Mouse (Mus musculus) forebrain, embryonic 13.5 days (tissue): ENCODE results near the gene Ankrd40. TPM values are rescaled to one million over a fixed set of nuclear protein-coding genes. Genes with fewer than 3 reads are reported as not detected.
A peak's percentile ranks its signal among the peaks of the same experiment; 100 is the strongest.

ENCODE experiments used
- ATAC-seq: fragments of 200-750 bp; cut with Nextera tagmentation; 2 replicates; pipeline ENCODE4 v1.8.0; 2017
- H3K27ac ChIP-seq: fragments of 300-500 bp; sonication (generic); 2 replicates; pipeline ENCODE4 v1.5.1; 2015; ENCODE audit warnings: inconsistent platforms, mild to moderate bottlenecking, moderate library complexity
- H3K27me3 ChIP-seq: fragments of 300-500 bp; sonication (generic); 2 replicates; pipeline ENCODE4 v1.6.1; 2015; ENCODE audit warnings: mild to moderate bottlenecking, inconsistent platforms
- H3K36me3 ChIP-seq: fragments of 300-500 bp; sonication (generic); 2 replicates; pipeline ENCODE4 v1.6.1; 2015; ENCODE audit warnings: mild to moderate bottlenecking, inconsistent platforms; ENCODE audit not compliant: poor library complexity, severe bottlenecking
- H3K4me1 ChIP-seq: fragments of 300-500 bp; sonication (generic); 2 replicates; pipeline ENCODE4 v1.6.1; 2015; ENCODE audit warnings: inconsistent platforms
- H3K4me2 ChIP-seq: fragments of 300-500 bp; sonication (generic); 2 replicates; pipeline ENCODE4 v1.6.1; 2015; ENCODE audit warnings: inconsistent platforms, mild to moderate bottlenecking, moderate library complexity
- H3K4me3 ChIP-seq: fragments of 300-500 bp; sonication (generic); 2 replicates; pipeline ENCODE4 v1.5.1; 2015; ENCODE audit warnings: mild to moderate bottlenecking, inconsistent platforms
- H3K9ac ChIP-seq: fragments of 300-500 bp; sonication (generic); 2 replicates; pipeline ENCODE4 v1.6.1; 2015; ENCODE audit warnings: mild to moderate bottlenecking, inconsistent platforms
- H3K9me3 ChIP-seq: fragments of 300-500 bp; sonication (generic); replicated peaks from 2 replicates; pipeline ENCODE4 v1.6.1; 2016; ENCODE audit warnings: inconsistent platforms
- WGBS: fragments of 180-500 bp; shearing (Covaris S2); methylation state at CpG from one replicate; pipeline ENCODE4 v1.1.7; 2015; 5-methylcytosine and 5-hydroxymethylcytosine counted together
- polyA plus RNA-seq: library from polyadenylated mRNA; unstranded; fragments of >200 nt; fragmentation: Nextera tagmentation; extraction: Ambion mirVana; gene quantifications from 2 replicates; pipeline ENCODE4 v1.2.1, GENCODE M21; 2015

Gene Ankrd40
- polyA plus RNA-seq = 10.5 and 10.6 TPM in 2 replicates

DNA sequence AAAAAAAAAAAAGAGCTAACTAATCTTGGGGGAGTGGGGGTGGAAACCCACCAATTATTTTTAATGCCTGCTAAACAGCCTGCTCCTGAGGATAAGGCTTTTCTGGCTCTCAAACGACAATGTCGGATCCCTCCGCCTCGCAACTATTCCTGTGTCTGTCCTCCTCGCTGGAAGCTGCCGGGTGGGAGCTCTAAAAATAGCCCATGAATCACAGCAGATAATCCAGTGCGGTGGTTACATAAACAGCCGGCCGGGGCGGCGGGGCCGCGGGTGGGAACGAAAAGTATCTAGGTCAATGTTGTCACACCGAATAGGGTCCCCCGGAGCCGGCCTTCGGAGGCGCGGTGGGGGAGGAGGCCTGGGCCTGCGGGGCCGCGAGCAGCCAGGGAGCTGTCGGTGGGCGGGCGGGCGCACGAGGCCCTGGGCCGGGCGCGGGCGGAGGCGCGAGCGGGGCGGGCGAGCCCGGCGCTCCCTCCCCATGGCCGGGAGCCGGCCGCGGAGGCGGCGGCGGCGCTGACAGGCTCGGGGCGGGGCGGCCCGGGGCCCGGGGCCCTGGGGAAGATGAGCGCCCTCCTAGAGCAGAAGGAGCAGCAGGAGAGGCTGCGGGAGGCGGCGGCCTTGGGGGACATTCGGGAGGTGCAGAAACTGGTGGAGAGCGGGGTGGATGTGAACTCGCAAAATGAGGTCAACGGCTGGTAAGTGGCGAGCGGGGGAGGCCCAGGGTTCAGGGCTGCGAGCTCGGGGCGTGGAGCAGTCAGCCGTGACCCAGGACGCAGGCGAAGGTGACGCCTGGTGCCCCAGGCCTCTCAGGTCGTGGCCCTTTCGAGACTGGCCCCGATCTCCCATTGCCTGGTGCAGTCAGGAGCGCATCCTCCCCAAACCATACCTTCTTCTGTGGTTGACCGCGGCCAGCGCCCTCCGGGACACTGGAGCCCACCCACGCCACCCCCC lies at the start of gene Ankrd40:
Ankrd40 (plus strand) TSS at position 309 of the 951 bp plus-strand sequence.
- peak within 1 kb of the TSS; percentile 80 for H3K4me2 ChIP-seq
- peak within 1 kb of the TSS; percentile 94 for H3K9ac ChIP-seq
- no peaks in the 10 kb centered on the region for H3K36me3 ChIP-seq
- peak within 1 kb of the TSS; percentile 99 for H3K27ac ChIP-seq
- peaks cover 53% of the 10 kb centered on the region for H3K4me1 ChIP-seq
- under 1% methylated on average over 57 of the region's 78 CpGs for WGBS
- H3K27me3 ChIP-seq = no peaks in the 10 kb centered on the region
- H3K9me3 ChIP-seq = no peaks in the 10 kb centered on the region
- peak; percentile 87 for ATAC-seq
- peak within 1 kb of the TSS; percentile 68 for H3K4me3 ChIP-seq

GRCm38 (mm10) chr11:94281199-94282181 lies 46.3 kb upstream of the Ankrd40 start, which contains the start of gene Gm21885:
Gene Gm21885, plus strand, starts transcription at chr11:94281873.
- Histone ChIP-seq H3K27ac (peak within 1 kb of the TSS; percentile 36; the same call in 1 of the 2 replicates), H3K36me3 (peaks cover 25% of the 10 kb centered on the region), H3K4me1 (peaks cover 10% of the 10 kb centered on the region; the same call in 1 of the 2 replicates), H3K27me3 (no peaks in the 10 kb centered on the region), H3K4me2 (no peak within 1 kb of the TSS), H3K9me3 (no peaks in the 10 kb centered on the region), H3K4me3 (no peak within 1 kb of the TSS), H3K9ac (no peak within 1 kb of the TSS)
- WGBS = 87% methylated on average over 11 of the region's 11 CpGs
- ATAC-seq = 0 out of 2 replicates have a peak, but pooled peaks have one; percentile 41

GRCm38 (mm10) chr11:94282291-94282690 lies 45.5 kb upstream of the Ankrd40 start:
- Histone ChIP-seq H3K27ac (peak overlapping the region; percentile 36; the same call in 1 of the 2 replicates), H3K9ac (no peak overlapping the region), H3K4me3 (no peak overlapping the region), H3K27me3 (no peaks in the 10 kb centered on the region), H3K9me3 (no peaks in the 10 kb centered on the region), H3K4me2 (no peak overlapping the region), H3K36me3 (peaks cover 34% of the 10 kb centered on the region), H3K4me1 (0 out of 2 replicates have a peak, but pooled peaks cover 5% of the 10 kb centered on the region)
- WGBS = 73% methylated on average over 5 of the region's 5 CpGs
- ATAC-seq = no peak

DNA sequence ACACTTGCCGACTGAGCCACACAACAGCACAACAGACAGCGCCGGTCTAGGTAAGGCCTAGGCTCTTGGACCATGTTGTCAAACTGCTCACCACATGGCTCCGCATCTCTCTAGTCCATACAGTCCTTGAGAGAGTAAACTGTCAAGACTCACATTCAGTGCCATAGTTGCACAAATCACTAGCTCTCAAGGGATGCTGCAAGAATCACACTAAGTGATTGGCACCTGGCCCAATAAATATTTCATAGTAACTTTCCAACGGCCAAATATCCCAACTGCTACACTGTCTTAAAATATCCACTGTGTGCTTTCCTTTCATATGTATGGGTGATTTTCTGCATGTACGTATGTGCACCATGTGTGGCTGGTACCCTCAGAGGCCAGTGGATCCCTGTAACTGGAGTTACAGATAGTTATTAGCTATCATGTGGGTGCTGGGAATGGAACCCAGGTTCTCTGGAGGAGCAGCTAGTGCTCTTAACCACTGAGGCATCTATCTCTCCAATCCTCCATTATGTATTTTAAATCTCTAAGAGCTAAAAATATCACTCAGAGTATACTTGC lies 44.2 kb upstream of the Ankrd40 start:
- no peaks in the 10 kb centered on the region for H3K27me3 ChIP-seq
- peaks cover 46% of the 10 kb centered on the region for H3K36me3 ChIP-seq
- 95% methylated on average over 6 of the region's 6 CpGs for WGBS
- H3K9me3 ChIP-seq = no peaks in the 10 kb centered on the region
- no peak overlapping the region for H3K4me2 ChIP-seq
- H3K4me1 ChIP-seq = 0 out of 2 replicates have a peak, but pooled peaks cover 3% of the 10 kb centered on the region
- ATAC-seq = no peak
- H3K4me3 ChIP-seq = no peak overlapping the region
- H3K27ac ChIP-seq = no peak overlapping the region
- no peak overlapping the region for H3K9ac ChIP-seq

DNA sequence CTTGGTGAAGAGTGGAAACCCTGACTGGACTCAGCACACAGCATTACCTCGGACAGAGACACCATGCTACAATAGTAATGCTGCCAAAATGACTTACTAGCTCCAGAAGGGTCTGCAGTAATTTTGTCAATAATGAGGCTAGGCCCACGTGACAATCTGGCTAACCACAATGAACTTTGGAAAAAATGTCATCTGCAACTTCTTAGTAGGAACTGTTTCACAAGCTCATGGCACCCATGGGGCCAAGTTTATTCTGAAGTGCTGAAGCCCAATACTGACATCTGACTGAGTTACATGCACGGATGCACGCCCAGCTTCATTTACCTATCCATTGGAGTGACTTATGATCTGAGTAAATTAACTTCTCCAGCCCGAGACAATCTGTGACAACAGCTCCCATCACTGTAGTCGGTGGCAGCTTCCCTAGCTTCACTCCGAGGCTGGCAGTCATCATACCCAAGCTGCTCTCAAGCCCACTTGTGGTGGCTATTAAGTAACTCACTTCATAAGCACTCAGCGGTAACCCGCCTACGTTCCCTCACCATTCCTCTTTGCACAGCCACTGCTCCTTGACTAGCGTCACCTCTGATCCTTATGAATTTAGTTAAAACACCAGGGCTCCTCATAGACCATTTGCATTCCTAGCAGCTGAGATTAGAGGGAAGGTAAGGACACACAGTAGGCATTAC lies 41.8 kb upstream of the Ankrd40 start:
- Histone ChIP-seq H3K4me1 (0 out of 2 replicates have a peak, but pooled peaks cover 3% of the 10 kb centered on the region), H3K9ac (no peak overlapping the region), H3K27ac (no peak overlapping the region), H3K4me2 (no peak overlapping the region), H3K27me3 (no peaks in the 10 kb centered on the region), H3K4me3 (no peak overlapping the region), H3K9me3 (no peaks in the 10 kb centered on the region), H3K36me3 (peaks cover 70% of the 10 kb centered on the region)
- WGBS = 91% methylated on average over 11 of the region's 11 CpGs
- no peak for ATAC-seq

- Histone ChIP-seq H3K27me3 (no peaks in the 10 kb centered on the region), H3K4me1 (0 out of 2 replicates have a peak, but pooled peaks cover 3% of the 10 kb centered on the region), H3K36me3 (peaks cover 79% of the 10 kb centered on the region), H3K9me3 (no peaks in the 10 kb centered on the region), H3K4me3 (no peak overlapping the region), H3K27ac (no peak overlapping the region), H3K9ac (no peak overlapping the region), H3K4me2 (no peak overlapping the region)
- no peak for ATAC-seq
- 94% methylated on average over 5 of the region's 5 CpGs for WGBS
Measured at GRCm38 (mm10) chr11:94287105-94287504, 40.7 kb upstream of the Ankrd40 start.

GRCm38 (mm10) chr11:94290062-94290740 lies 37.6 kb upstream of the Ankrd40 start:
- Histone ChIP-seq H3K9ac (no peak overlapping the region), H3K27ac (no peak overlapping the region), H3K27me3 (no peaks in the 10 kb centered on the region), H3K9me3 (no peaks in the 10 kb centered on the region), H3K4me2 (no peak overlapping the region), H3K4me1 (no peaks in the 10 kb centered on the region), H3K36me3 (peaks cover 91% of the 10 kb centered on the region), H3K4me3 (no peak overlapping the region)
- ATAC-seq = no peak
- WGBS = 93% methylated on average over 10 of the region's 10 CpGs

- Histone ChIP-seq H3K27me3 (no peaks in the 10 kb centered on the region), H3K9me3 (no peaks in the 10 kb centered on the region), H3K27ac (no peak overlapping the region; the same call in 1 of the 2 replicates), H3K9ac (no peak overlapping the region), H3K4me3 (no peak overlapping the region), H3K36me3 (peaks cover 91% of the 10 kb centered on the region), H3K4me1 (0 out of 2 replicates have a peak, but pooled peaks cover 5% of the 10 kb centered on the region), H3K4me2 (no peak overlapping the region)
- WGBS = 46% methylated on average over 9 of the region's 9 CpGs
- ATAC-seq = no peak
Measured at GRCm38 (mm10) chr11:94294996-94295845, 32.6 kb upstream of the Ankrd40 start.

DNA sequence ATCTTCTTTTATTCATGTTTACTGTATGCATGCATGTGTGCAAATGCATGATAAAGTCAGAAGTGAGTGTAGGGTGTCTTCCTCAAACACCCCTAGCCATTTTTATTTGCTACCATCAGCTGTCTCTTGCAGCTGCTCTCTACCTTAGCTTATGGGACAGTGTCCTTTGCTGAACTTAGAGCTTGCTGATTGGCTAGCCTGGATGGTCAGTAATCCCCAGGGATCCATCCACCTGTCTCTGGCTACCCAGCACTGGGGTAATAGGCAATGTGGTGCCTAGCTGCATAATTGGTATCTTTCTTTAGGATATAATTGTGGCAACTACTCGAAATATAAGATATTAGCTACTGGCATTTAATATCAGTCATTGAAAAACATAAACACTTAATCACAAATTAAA lies 15.1 kb upstream of the Ankrd40 start:
- Histone ChIP-seq H3K27me3 (no peaks in the 10 kb centered on the region), H3K4me2 (no peak overlapping the region), H3K9ac (no peak overlapping the region), H3K36me3 (peaks cover 7% of the 10 kb centered on the region), H3K27ac (no peak overlapping the region), H3K9me3 (no peaks in the 10 kb centered on the region), H3K4me1 (peaks cover 53% of the 10 kb centered on the region), H3K4me3 (no peak overlapping the region)
- no peak for ATAC-seq
- 77% methylated on average over 1 of the region's 1 CpGs for WGBS

GRCm38 (mm10) chr11:94314098-94314652 lies 13.6 kb upstream of the Ankrd40 start:
- ATAC-seq = no peak
- H3K9me3 ChIP-seq = no peaks in the 10 kb centered on the region
- 90% methylated on average over 2 of the region's 2 CpGs for WGBS
- peaks cover 6% of the 10 kb centered on the region; the same call in 1 of the 2 replicates for H3K36me3 ChIP-seq
- no peak overlapping the region for H3K4me2 ChIP-seq
- peaks cover 64% of the 10 kb centered on the region for H3K4me1 ChIP-seq
- H3K27ac ChIP-seq = no peak overlapping the region
- H3K27me3 ChIP-seq = no peaks in the 10 kb centered on the region
- no peak overlapping the region for H3K9ac ChIP-seq
- no peak overlapping the region for H3K4me3 ChIP-seq
